Mouse (Mus musculus): Measurements from ENCODE around the gene Satb2.

GRCm38 (mm10) chr1:56991613-56992012 is 13.2 kb upstream of the Satb2 start:
- no peak for TF ChIP-seq CTCF (IDR thresholded peaks at IDR 0.05 in 2 of 3, conservative IDR thresholded peaks at IDR 0.05 in 1 of 3; ENCODE audit: control insufficient read depth in 1 of 3, insufficient read depth in 1 of 3, low read depth in 2 of 3, low read length in 3 of 3, poor library complexity in 1 of 3, severe bottlenecking in 1 of 3)
- no peak for TF ChIP-seq MEF2A (IDR thresholded peaks at IDR 0.05; ENCODE audit: extremely low read depth, insufficient replicate concordance, low read depth, low read length, poor library complexity, severe bottlenecking)
- no peak for TF ChIP-seq MYC (IDR thresholded peaks at IDR 0.05; ENCODE audit: low read depth, low read length)
- TF ChIP-seq MAFK (IDR thresholded peaks at IDR 0.05; ENCODE audit: borderline replicate concordance, low read depth, low read length), result no peak
- no peak for TF ChIP-seq TAL1 (IDR thresholded peaks at IDR 0.05; ENCODE audit: low read length)

Measured in MEL (cell line).